Mouse (Mus musculus) hindbrain, postnatal 0 days (tissue): ENCODE results near the gene Ergic2. TPM values are rescaled to one million over a fixed set of nuclear protein-coding genes. Genes with fewer than 3 reads are reported as not detected.

Source experiments
- ATAC-seq: fragments of 200-750 bp; cut with Nextera tagmentation; 2 replicates; pipeline ENCODE4 v1.8.0; 2017; ENCODE audit warnings: mild to moderate bottlenecking, moderate TSS enrichment, moderate library complexity
- DNase-seq: peaks from one replicate; pipeline ENCODE4 v3.0.0-alpha.2; 2015; ENCODE audit warnings: low spot score
- H3K27ac ChIP-seq: fragments of 300-500 bp; sonication (generic); 2 replicates; pipeline ENCODE4 v1.5.1; 2014; ENCODE audit warnings: mild to moderate bottlenecking
- H3K27me3 ChIP-seq: fragments of 300-500 bp; sonication (generic); 2 replicates; pipeline ENCODE4 v1.6.1; 2014; ENCODE audit warnings: low read length, mixed read lengths; ENCODE audit not compliant: insufficient read depth
- H3K36me3 ChIP-seq: fragments of 300-500 bp; sonication (generic); 2 replicates; pipeline ENCODE4 v1.6.1; 2014; ENCODE audit warnings: low read length, mixed read lengths; ENCODE audit not compliant: insufficient read depth
- H3K4me1 ChIP-seq: fragments of 300-500 bp; sonication (generic); 2 replicates; pipeline ENCODE4 v1.6.1; 2014; ENCODE audit warnings: antibody characterized with exemption, low read length, mixed read lengths; ENCODE audit not compliant: insufficient read depth
- H3K4me2 ChIP-seq: fragments of 300-500 bp; sonication (generic); 2 replicates; pipeline ENCODE4 v1.6.1; 2014; ENCODE audit warnings: low read depth, mild to moderate bottlenecking, low read length, moderate library complexity, mixed read lengths
- H3K4me3 ChIP-seq: fragments of 300-500 bp; sonication (generic); 2 replicates; pipeline ENCODE4 v1.5.1; 2014; ENCODE audit warnings: low read length
- H3K9ac ChIP-seq: fragments of 300-500 bp; sonication (generic); replicated peaks from 2 replicates; pipeline ENCODE4 v1.6.1; 2014; ENCODE audit warnings: mild to moderate bottlenecking, low read length, moderate library complexity, mixed read lengths
- H3K9me3 ChIP-seq: fragments of 300-500 bp; sonication (generic); 2 replicates; pipeline ENCODE4 v1.6.1; 2016; ENCODE audit warnings: low read length, mixed read lengths
- CTCF ChIP-seq: IDR thresholded peaks from 2 replicates; pipeline ENCODE4 v1.5.1; 2016; ENCODE audit warnings: antibody characterized with exemption, control low read depth, low read depth
- whole genome bisulfite sequencing: fragments of 180-500 bp; shearing (Covaris S2); extraction: QIAGEN DNeasy Blood & Tissue Kit; methylation state at CpG from one replicate; pipeline ENCODE4 v1.1.7; 2014; 5-methylcytosine and 5-hydroxymethylcytosine counted together
- polyA plus RNA-seq: library from polyadenylated mRNA; unstranded; fragments of >200 nt; fragmentation: Nextera tagmentation; extraction: Ambion mirVana; gene quantifications from 2 replicates; pipeline ENCODE4 v1.2.1, GENCODE M21; 2015
- total RNA-seq: library from RNA; depleted of rRNA; stranded (reverse); fragments of >200 nt; gene quantifications from 2 replicates; pipeline ENCODE4 v1.2.3, GENCODE M21; 2014

Ergic2 gene
- total and polyA plus RNA-seq, 2 experiments from 2014 or later = 112 to 204 TPM

DNA sequence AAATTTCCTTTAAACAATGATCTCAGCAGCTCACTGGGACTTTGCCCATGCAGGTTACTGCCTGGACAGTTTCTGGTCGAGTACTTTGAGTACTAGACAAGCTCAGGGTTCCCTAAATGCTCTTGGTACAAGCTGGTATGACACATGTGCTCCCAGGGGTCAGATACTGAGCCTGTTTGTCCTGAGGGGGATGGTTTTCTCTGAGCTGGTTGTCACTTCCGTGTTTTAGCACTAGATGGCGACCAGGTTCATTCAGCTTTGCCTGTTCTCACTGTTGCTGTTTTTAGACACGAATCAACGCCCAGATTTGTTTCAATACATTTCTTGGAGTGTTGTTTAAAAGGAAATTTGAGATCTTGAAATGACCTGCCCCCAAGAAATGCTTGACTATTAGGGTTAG lies 2.6 kb upstream of the Ergic2 start:
- Histone ChIP-seq H3K9ac (0 out of 2 replicates have a peak overlapping the region, but pooled peaks have one; percentile 3), H3K4me2 (no peak overlapping the region), H3K9me3 (no peaks in the 10 kb centered on the region), H3K4me3 (no peak overlapping the region), H3K4me1 (peaks cover 7% of the 10 kb centered on the region; the same call in 1 of the 2 replicates), H3K27ac (no peak overlapping the region), H3K36me3 (no peaks in the 10 kb centered on the region), H3K27me3 (no peaks in the 10 kb centered on the region)
- TF ChIP-seq CTCF = peak; percentile 84
- DNase-seq = peak; percentile 79
- no peak for ATAC-seq
- WGBS = 5% methylated on average over 5 of the region's 5 CpGs

DNA sequence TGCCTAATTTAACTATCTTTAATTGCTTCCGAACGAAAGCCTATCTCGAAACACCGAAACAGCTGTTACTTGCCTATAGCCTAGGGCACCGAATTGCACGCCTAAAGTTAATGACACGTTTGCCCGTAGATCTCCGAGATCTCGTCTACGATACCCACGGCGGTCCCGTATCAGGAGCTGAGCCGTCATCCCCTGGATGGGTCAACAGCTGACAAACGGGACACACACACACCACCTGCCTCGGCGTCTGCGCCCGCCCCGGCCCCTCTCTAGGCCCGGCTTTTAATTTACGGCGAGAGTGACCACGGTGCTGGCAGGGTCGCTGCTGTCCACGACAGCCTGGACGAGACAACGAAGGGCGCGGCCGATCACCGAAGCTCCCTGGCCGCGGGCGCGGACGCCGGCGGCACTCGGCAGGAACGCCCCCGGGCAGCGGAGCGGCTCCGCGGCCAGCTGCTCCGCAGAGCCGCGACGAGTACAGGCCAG lies 740 bp downstream of the Ergic2 start:
- Histone ChIP-seq H3K4me3 (peak overlapping the region; percentile 93), H3K27ac (peak overlapping the region; percentile 91), H3K4me2 (peak overlapping the region; percentile 81), H3K9me3 (no peaks in the 10 kb centered on the region), H3K27me3 (no peaks in the 10 kb centered on the region), H3K36me3 (no peaks in the 10 kb centered on the region), H3K9ac (peak overlapping the region; percentile 99), H3K4me1 (peaks cover 7% of the 10 kb centered on the region; the same call in 1 of the 2 replicates)
- DNase-seq (peak; percentile 24), ATAC-seq (peak; percentile 58; the same call in 1 of the 2 replicates)
- TF ChIP-seq CTCF = no peak
- WGBS = under 1% methylated on average over 50 of the region's 51 CpGs

DNA sequence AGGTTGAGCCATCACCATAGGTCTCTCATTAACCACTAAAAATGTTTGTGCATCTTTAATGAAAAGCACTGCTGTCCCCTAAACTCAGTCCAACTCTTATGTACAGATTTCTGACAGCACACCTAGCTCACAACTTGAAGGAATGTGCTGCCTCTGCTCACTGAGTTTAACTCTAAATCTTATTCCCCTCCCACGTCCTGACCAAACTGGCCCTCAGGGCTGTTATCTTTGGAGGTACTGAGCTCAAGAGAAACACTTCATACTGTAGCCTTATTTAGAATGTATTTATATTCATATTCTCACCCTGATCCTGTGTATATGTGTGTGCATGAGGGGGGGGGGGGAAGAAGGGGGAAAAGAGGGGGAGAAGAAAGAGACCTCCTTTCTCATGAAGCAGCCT lies 4.7 kb downstream of the Ergic2 start:
- H3K4me2 ChIP-seq = no peak overlapping the region
- no peak overlapping the region for H3K9ac ChIP-seq
- ATAC-seq (no peak), DNase-seq (no peak)
- no peaks in the 10 kb centered on the region for H3K27me3 ChIP-seq
- H3K9me3 ChIP-seq = no peaks in the 10 kb centered on the region
- H3K4me3 ChIP-seq = no peak overlapping the region
- H3K4me1 ChIP-seq = peaks cover under 1% of the 10 kb centered on the region; the same call in 1 of the 2 replicates
- H3K36me3 ChIP-seq = peaks cover 14% of the 10 kb centered on the region
- TF ChIP-seq CTCF = no peak
- 86% methylated on average over 1 of the region's 1 CpGs for WGBS
- no peak overlapping the region for H3K27ac ChIP-seq

DNA sequence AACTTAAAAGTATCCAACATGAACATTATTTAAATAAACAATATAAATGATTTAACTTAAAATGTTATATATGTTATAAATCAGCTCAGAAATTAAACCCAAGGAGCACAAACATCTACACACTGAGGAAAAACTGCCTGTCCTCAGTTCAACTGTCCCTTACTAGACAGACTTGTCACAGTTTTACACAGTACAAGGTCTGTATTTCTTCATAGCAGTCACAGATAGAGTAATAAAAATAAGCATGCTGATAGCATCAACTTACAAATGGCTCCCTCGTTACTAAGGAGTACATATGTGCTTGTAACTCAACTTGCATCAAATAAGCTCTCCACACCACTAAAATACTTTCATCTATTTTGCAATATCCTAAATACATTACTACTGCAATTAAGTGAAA lies 7.0 kb downstream of the Ergic2 start:
- Histone ChIP-seq H3K27ac (no peak overlapping the region), H3K9me3 (no peaks in the 10 kb centered on the region), H3K36me3 (peaks cover 27% of the 10 kb centered on the region), H3K27me3 (no peaks in the 10 kb centered on the region), H3K4me1 (no peaks in the 10 kb centered on the region), H3K4me2 (no peak overlapping the region), H3K9ac (no peak overlapping the region), H3K4me3 (no peak overlapping the region)
- DNase-seq = no peak
- WGBS = 90% methylated on average over 1 of the region's 1 CpGs
- TF ChIP-seq CTCF = no peak
- ATAC-seq = no peak

DNA sequence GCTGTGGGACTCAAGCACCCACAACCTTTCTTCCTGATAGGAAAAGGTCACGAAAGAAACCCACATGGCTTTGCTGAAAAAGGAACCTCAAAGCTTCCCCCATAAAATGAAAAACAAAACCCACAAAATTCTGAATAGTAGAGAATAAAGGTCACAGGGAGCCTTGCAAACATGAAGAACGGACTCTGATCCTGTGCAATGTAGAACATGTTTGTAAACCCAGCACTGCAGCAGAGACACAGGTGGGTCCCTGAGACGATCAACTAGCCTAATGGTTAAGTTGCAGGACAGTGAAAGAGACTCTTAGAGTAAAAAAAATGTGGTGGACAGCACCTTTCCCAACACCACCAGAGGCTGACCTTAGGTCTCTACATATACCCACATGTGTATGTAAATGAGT lies 12.4 kb downstream of the Ergic2 start:
- WGBS = 94% methylated on average over 3 of the region's 3 CpGs
- peaks cover 34% of the 10 kb centered on the region for H3K36me3 ChIP-seq

DNA sequence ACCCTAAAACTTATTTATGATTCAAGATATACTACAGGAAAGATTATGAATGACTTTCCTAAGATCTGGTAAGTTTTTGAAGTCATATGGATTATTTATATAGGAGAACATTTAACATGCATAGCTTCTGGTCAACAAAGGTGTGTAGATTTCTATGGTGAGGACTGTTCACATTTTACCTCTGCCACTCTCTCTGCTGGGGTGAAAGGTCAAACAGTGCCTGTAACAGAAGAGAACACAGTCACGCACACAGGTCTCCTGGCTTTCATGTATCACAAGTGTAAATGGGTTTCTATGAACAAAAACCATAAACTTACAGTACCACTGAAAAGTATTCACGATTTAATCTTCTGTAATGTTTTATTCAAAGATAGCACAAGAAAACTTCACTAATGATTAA lies 13.0 kb downstream of the Ergic2 start:
- no peaks in the 10 kb centered on the region for H3K4me1 ChIP-seq
- ATAC-seq = no peak
- no peak for TF ChIP-seq CTCF
- no peak overlapping the region for H3K4me2 ChIP-seq
- H3K9me3 ChIP-seq = no peaks in the 10 kb centered on the region
- H3K27me3 ChIP-seq = no peaks in the 10 kb centered on the region
- no peak overlapping the region for H3K27ac ChIP-seq
- H3K36me3 ChIP-seq = peaks cover 38% of the 10 kb centered on the region
- DNase-seq = no peak
- 93% methylated on average over 2 of the region's 2 CpGs for WGBS
- H3K9ac ChIP-seq = no peak overlapping the region
- no peak overlapping the region for H3K4me3 ChIP-seq

More for the DNA sequence above, 12.4 kb downstream of the Ergic2 start:
- Histone ChIP-seq H3K4me3 (no peak overlapping the region), H3K4me2 (no peak overlapping the region), H3K9ac (no peak overlapping the region), H3K27me3 (no peaks in the 10 kb centered on the region), H3K9me3 (no peaks in the 10 kb centered on the region), H3K27ac (no peak overlapping the region), H3K4me1 (no peaks in the 10 kb centered on the region)
- TF ChIP-seq CTCF = no peak
- ATAC-seq (no peak), DNase-seq (no peak)

DNA sequence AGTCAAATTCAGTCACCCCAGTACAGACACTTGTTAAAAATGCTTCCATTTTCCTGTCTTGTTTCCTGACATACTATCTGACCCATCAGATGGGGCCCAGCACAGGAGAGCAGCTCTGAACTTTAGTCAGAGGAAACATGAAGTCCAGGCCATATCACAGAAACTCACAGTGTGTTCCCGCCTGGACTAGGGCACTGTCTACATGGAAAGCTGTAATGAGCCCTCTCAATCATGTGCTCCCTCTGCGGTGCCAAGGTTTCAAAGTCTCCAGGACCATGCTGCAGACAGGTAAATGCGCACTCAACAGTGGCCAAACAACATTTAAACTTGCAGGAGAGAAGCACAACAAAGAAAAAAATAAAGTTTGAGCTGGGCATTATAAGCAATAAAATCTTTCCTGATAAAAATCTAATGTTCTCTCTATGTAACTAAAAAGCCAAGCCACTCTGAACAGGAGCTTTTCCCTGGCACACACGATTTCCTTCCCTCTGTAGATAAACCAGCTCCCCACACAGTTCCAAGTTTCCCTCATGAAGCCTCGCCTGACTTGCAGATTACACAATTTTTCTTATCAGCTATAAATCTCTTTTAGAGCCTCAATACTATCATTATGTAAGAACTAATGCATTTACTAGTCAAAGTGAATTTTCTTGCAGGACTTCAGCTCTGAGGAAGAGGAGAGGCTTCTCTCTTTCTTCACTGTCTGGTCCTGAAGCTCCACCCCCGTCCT lies 18.0 kb downstream of the Ergic2 start:
- ATAC-seq = no peak
- TF ChIP-seq CTCF = no peak
- WGBS = 93% methylated on average over 6 of the region's 6 CpGs

More for the DNA sequence above, 18.0 kb downstream of the Ergic2 start:
- Histone ChIP-seq H3K36me3 (peaks cover 22% of the 10 kb centered on the region), H3K27me3 (no peaks in the 10 kb centered on the region), H3K9me3 (no peaks in the 10 kb centered on the region), H3K27ac (no peak overlapping the region), H3K4me3 (no peak overlapping the region), H3K4me1 (no peaks in the 10 kb centered on the region), H3K9ac (no peak overlapping the region), H3K4me2 (no peak overlapping the region)
- DNase-seq = no peak
